Mouse (Mus musculus) T-helper 17 cell (primary cell): ENCODE results near the gene Tlk2.

ENCODE experiments used
- in situ Hi-C, 2 experiments: fragments of 300-600 bp; cut with MboI, MseI; formaldehyde crosslinking; loops; 1 replicate in 1 of 2; 2 replicates in 1 of 2; pipeline ENCODE4 v1.15.1; 2025; ENCODE audit warnings: high pct_unique_total_duplicates in 2 of 2

Gene Tlk2

DNA sequence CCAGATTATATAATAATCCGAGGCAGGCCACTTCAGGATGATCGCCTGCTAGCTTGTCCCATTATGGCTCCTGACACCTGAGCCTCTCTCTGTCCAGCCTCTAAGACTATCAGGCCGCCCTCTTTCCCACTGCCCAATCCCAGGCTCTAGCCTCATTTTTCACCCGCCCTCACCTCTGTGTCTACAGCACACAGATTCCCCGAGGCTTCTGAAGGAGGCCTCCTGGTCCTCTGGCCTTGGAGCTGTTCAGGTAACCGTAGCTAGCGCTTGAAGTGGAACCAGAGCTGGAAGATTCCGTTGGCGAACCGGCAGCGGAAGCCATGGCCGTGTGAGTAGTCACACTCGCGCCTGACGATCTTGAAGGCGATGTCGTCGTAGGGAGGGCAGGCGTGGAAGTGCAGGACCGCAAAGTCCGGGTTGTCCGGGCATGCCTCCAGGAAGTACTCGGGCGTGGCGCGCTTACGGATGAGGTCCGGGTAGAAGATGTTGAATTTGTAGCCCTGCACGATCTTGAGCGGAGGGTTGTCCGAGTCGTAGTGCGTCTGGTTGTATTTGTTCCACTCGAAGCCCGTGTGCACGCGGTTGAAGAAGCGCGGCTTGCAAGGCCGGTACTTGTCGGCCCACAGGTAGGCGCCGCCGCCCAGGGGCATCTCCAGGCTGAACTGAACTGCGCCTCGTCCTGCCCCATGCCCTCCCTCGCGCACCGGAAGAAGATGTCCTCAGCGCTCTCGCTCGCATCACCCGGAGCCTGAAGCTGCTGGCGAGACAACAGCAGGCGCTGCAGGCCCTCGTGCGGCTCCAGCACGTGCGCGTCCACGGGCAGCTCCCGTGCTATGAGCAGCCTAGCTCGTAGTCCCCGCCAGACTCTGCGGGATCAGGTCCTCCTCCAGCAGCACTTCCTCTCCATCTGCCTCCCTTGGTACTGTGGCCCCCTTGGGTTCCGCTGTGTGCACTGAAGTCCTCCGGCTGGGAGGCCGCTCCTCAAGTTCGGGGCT lies 13.8 kb upstream of the Tlk2 start:
- in situ Hi-C loops, result no loop called here

GRCm38 (mm10) chr11:105166780-105167179 lies 11.8 kb upstream of the Tlk2 start:
- in situ Hi-C loops, result no loop called here

DNA sequence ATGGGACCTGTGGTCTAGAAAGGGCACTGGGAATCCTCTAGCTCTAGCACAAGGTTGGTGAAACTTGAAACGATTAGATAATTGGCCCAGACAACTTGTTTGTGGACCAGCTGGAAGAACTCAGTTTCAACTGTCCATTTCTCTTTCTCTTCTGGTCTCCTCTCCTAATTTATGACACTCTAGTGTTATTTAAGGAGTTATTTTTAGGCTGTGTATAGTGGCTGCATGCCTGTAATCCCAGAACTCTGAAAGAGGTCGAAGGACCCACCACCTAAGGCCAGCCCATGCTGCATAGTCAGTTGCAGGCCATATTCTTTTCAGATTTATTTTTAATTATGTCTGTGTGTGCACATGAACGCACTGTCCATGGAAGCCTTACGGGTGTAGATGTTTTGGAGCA lies 916 bp downstream of the Tlk2 start:
- in situ Hi-C loops, result no loop called here

- in situ Hi-C loops, result loop anchor here in 1 of 2 experiments (5.0 kb wide), 1 partner anchor 48 kb away; no protein-coding TSS in a partner anchor
Measured at GRCm38 (mm10) chr11:105180471-105181091, 2.0 kb downstream of the Tlk2 start.

DNA sequence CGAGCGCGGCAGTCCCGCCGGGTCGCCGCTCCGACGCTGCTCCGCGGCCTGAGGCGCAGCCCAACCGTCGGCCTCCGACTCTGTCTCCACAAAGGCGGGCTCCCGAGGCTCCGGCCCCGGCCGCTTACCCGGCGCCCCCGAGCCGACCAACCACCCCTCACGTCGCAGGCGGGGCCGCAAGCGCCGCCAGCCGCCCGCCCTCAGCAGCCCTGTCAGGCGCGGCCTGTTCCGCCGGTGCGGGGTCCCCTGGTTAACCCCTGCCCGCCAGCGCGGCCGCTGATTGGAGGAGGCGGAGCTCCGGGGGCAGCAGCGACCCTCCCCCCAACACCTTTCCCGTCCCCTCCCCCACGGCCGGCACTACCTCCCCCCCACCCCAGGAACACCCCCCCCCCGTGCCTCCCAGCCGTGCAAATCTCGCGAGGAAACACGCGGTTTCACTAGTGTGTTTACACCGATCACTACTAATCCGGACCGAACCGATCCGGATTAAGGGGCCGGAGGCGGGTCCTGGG lies 2.6 kb downstream of the Tlk2 start:
- in situ Hi-C loops, result loop anchor here in 1 of 2 experiments (5.0 kb wide), 1 partner anchor 49 kb away; no protein-coding TSS in a partner anchor

GRCm38 (mm10) chr11:105181689-105182460 lies 3.3 kb downstream of the Tlk2 start:
- in situ Hi-C loops, result loop anchor here in 1 of 2 experiments (5.0 kb wide), 1 partner anchor 50 kb away; no protein-coding TSS in a partner anchor

DNA sequence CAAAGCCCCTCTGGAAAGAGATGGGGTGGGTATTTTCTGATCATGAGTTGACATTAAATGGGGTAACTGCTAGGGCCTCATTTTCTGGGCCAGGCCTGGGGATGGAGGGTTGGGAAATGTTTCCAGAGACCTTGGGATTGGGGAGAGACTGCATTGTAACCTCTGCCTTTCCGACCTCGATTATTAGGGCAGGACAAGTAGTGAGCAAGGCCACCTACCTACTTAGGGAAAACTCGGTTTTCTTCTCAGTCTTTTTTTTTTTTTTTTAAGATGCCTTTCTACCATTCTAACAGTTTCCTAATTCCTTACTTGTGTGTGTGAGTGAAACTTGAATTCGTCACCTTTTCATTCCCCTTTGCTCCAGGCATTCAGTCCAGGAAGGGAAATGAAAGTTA lies 3.9 kb downstream of the Tlk2 start:
- in situ Hi-C loops, result loop anchor here in 1 of 2 experiments (5.0 kb wide), 1 partner anchor 50 kb away; no protein-coding TSS in a partner anchor

DNA sequence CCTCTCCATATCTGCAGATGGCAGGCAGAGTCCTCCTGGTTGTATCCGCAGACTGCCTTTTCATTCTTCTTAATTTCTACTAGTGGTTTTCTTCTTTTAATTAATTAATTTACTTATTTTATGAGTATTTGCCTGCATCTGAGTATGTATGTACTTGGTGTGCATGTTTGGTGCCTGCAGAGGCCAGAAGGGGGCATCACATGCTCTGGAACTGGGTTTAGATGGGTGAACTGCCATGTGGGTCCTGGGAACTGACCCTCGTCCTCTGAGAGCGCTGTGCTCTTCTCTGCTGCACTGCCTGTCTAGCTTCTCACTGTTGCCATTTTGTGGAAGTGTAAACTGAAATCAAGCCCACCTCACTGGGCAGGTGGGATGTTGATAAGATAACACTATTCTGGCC lies 6.1 kb downstream of the Tlk2 start:
- in situ Hi-C loops, result loop anchor here in 1 of 2 experiments (5.0 kb wide), 1 partner anchor 52 kb away; no protein-coding TSS in a partner anchor

DNA sequence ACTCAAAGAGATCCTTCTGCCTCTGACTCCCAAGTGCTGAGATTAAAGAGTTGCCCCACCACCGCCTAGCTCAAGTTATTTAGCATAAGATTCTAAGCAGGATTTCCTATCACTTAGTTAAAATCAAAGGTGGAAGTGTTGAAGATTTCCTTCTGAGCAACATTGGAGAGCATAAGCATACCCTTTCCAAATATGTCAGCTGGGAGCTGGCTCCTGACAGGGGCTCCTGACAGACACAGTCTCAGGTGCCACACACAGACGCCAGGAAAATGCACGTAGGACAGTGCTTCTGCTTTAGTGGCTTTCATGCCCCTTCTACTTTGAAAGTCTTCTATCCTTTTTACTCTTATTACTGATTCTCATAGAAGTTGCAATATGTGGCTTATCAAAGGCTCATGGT lies 13.6 kb downstream of the Tlk2 start:
- in situ Hi-C loops, result no loop called here

GRCm38 (mm10) chr11:105196893-105197662 lies 18.5 kb downstream of the Tlk2 start:
- in situ Hi-C loops, result no loop called here

DNA sequence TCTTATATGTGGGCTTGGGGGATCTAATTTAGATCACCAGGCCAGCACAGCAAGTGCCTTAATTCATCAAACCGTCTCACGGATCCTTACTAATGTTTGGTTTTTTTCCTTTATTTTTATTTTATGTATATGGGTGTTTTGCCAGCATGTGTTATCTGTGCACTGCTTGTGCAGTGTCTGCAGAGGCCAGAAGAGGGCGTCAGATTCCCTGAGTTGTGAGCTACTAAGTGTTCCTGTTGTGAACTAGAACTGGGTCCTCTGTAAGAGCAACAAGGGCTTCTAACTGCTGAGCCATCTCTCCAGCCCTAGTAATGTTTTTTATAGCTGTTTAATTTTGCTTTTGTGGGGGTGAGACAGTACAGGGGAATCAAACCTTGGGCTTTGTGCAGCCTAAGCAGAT lies 23.8 kb downstream of the Tlk2 start:
- in situ Hi-C loops, result no loop called here

- in situ Hi-C loops, result no loop called here
Measured at GRCm38 (mm10) chr11:105210007-105210406, 31.4 kb downstream of the Tlk2 start.

DNA sequence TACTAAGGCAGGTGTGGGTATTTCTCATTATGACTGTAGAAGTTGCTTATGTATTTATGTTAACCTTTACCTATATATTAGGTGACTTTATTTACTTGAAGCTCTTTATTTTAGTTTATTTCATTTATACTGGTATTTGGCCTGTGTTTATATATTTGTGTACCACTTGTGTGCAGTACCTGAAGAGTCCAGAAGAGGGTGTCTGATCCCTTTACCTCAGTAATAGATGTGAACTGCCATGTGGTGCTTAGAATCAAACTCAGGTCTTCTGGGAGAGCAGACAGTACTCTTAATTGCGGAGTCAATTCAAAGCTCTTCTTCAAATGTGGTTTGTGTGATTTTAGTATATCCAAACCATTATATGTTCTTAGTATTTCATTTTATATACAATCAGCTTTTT lies 35.6 kb downstream of the Tlk2 start:
- in situ Hi-C loops, result no loop called here

DNA sequence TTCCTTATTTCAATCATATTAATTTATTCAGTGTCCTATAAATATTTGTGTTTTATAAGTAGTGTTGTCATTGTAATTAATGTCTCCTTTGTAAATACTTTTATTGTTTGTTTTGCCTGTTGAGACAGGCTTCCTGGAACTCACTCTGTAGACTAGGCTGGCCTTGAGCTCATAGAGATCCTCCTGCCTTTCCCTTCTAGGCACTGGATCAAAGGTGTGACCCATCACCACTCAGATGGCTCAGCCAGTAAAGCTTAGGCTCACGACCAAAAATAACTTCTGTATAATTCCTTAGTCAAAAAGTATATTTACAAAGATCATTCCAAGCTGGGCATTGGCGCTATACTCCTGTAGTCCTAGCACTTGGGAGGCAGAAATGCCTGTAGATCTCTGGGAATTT lies 39.2 kb downstream of the Tlk2 start:
- in situ Hi-C loops, result no loop called here

- in situ Hi-C loops, result no loop called here
Measured at GRCm38 (mm10) chr11:105234501-105234900, 55.9 kb downstream of the Tlk2 start.

DNA sequence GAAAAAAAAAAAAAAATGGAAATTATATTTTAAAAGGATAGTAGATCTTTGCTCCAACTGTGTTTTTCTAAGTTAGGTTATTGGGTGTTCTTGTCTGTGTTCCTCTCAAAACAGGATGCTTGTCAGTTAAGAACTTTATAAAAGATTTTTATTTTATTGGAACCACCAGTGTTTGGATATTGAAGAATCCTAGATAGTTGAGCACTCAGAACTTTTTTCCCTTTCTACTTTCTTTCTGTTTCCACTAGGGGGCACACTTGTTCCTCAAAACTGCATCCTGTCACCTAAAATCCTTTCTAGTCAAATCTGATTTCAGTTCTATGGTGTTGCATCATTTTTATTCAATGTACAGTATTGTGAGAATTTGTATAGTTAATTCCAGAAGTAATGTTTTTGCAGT lies 62.4 kb downstream of the Tlk2 start:
- in situ Hi-C loops, result no loop called here

DNA sequence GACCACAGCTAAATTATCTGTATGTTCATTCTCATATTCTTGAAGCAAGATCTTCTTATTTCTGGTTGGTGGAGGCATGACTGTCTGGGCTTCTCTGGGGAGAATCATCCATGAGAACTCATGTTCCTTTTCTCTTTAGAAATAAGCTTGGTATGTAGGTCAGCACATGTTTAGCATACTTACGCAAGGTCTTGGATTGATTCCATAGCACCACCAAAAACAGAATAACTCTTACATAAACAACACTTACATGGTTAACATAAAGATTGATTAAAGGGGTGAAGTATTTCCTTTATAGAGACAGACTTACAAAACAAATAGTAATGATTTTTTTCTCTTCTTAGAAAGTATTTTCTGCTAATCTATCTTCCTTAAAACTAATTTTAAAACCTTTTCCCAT lies 67.8 kb downstream of the Tlk2 start:
- in situ Hi-C loops, result no loop called here

GRCm38 (mm10) chr11:105246785-105247184 lies 68.2 kb downstream of the Tlk2 start:
- in situ Hi-C loops, result no loop called here

DNA sequence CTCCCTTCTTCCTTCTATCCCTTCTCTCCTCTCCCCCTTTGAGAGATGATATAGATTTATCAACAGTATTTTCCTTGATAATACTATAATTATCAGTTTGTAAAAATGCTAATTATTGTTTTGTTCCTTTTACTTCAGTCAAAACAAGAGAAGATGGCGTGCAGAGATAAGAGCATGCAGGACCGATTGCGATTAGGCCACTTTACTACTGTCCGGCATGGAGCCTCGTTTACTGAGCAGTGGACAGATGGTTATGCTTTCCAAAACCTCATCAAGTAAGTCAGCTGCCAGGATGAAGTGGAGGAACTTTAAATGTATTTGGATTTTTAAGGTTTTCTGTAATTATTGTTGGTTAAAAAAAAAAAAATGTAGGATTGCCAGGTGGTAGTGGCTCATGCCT lies 68.7 kb downstream of the Tlk2 start:
- in situ Hi-C loops, result no loop called here

DNA sequence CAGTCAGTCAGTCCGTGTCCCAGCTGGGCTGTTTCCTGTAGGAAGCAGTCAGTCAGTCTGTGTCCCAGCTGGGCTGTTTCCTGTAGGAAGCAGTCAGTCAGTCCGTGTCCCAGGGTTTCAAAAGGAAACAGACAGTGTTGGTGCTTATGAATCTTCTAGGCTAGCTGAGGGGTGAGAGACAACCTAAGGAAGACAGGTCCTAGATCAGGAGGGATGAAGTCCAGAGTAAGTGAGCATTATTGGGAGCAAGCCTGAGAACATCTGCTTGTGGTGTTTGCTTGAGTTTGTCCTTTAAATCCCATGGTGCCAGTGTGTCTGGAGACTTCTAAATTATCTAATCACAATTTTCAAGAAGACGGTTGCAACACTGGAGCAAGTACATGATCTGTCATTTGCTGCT lies 81.1 kb downstream of the Tlk2 start:
- in situ Hi-C loops, result no loop called here

DNA sequence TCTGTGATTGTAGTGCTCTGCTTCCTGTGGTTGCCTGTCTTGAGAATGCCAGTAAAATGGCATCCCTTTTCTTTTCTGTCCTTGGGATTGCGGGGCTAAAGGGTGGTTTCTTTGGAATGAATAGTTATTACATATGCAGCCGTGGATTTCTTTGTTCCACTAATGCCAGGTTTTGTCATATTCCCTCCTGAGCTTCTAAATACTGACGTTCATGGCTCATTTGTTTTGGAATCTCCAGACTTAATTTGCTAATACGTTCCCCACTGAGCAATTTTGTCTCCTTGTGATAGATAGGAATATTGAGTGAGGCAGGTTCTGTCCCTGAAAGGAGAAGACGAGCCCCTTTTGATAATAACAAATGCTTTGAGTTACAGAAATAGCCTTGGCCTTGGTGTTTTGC lies 82.5 kb downstream of the Tlk2 start:
- in situ Hi-C loops, result no loop called here
